Mouse (Mus musculus) 3T3-L1 (cell line): ENCODE results near the gene Osmr.
"Not testable (repeated sequence)": the region's sequence is repeated elsewhere in the genome, so short reads cannot be mapped to it uniquely, and the experiment has no call there.

ENCODE experiments used
- DNase-seq: peaks from one replicate; pipeline ENCODE4 v3.0.0-alpha.2; 2015; ENCODE audit warnings: low read depth, low spot score

The Osmr gene

GRCm38 (mm10) chr15:6862125-6862524, 12.6 kb downstream of the Osmr start:
- no peak for DNase-seq

GRCm38 (mm10) chr15:6861617-6862016, 13.2 kb downstream of the Osmr start:
- DNase-seq: no peak

GRCm38 (mm10) chr15:6859781-6860180, 15.0 kb downstream of the Osmr start:
- DNase-seq: no peak

- DNase-seq: no peak
These were observed 15.9 kb downstream of the Osmr start for GRCm38 (mm10) chr15:6858871-6859270.

GRCm38 (mm10) chr15:6857270-6857905, 17.4 kb downstream of the Osmr start:
- peak; percentile 64 for DNase-seq

GRCm38 (mm10) chr15:6849851-6850250, 24.9 kb downstream of the Osmr start:
- DNase-seq: peak; percentile 91

- DNase-seq: peak; percentile 69
These were observed 34.6 kb downstream of the Osmr start for GRCm38 (mm10) chr15:6840199-6840598.

GRCm38 (mm10) chr15:6815807-6816206, 59.0 kb downstream of the Osmr start:
- DNase-seq: peak; percentile 28

GRCm38 (mm10) chr15:6801212-6801611, 73.6 kb downstream of the Osmr start:
- DNase-seq: not testable (repeated sequence)

GRCm38 (mm10) chr15:6792846-6793245, 81.9 kb downstream of the Osmr start:
- DNase-seq: no peak

- DNase-seq: no peak
These were observed 83.1 kb downstream of the Osmr start for GRCm38 (mm10) chr15:6791648-6792047.

GRCm38 (mm10) chr15:6790011-6790410, 84.8 kb downstream of the Osmr start:
- DNase-seq: no peak

- no peak for DNase-seq
These were observed 87.5 kb downstream of the Osmr start for GRCm38 (mm10) chr15:6787236-6787635.

GRCm38 (mm10) chr15:6786212-6786611, 88.6 kb downstream of the Osmr start:
- DNase-seq: no peak

- no peak for DNase-seq
These were observed 102.5 kb downstream of the Osmr start for GRCm38 (mm10) chr15:6772265-6772664.
